Mouse (Mus musculus) adrenal gland, adult 18-20 months (tissue): ENCODE measurements around the gene Tgm1. TPM values are rescaled to one million over a fixed set of nuclear protein-coding genes. Genes with fewer than 3 reads are reported as not detected.
A peak's percentile ranks its signal among the peaks of the same experiment; 100 is the strongest.

Experiments used
- DNase-seq, 2 experiments: peaks; one replicate each; pipeline ENCODE4 v3.0.0; 2021 to 2022; ENCODE audit warnings: low spot score in 2 of 2
- long read RNA-seq, 2 experiments: library from polyadenylated mRNA; stranded (forward); transcript quantifications; one replicate each; pipeline ENCODE4 v2.0.0; 2021
- total RNA-seq, 2 experiments: library from RNA; stranded (reverse); gene quantifications; 1 replicate in 1 of 2; 2 replicates in 1 of 2; pipeline ENCODE4 v1.2.3; 2021

Tgm1 gene
- under 1 TPM; 0.29 to 0.30 TPM for total RNA-seq
- long read RNA-seq, experiment 1, result 0 reads
- long read RNA-seq, experiment 2, result 0 reads

DNA sequence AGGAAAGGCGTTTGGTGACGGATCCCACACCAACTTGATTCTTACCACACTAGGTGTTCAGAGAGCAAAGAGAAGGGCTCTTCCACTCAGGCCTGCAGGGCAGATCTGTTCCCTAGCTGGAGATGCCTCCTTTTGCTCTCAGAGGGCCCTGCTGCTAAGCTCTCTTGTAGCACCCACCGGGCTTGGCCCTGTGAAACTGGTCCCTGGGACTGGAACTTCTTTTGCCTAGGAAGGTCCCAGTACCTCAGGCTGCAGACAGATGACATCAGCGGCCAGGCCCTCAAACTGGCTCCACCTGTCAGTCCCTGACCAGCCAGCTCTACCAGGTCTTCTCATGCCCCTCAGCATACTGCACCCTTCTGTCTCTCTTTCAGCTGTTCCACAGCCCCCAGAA is at the start of gene Tgm1:
TSS of gene Tgm1 (minus strand) at position 198 of the 394 bp plus-strand sequence.
- no peak for DNase-seq

DNA sequence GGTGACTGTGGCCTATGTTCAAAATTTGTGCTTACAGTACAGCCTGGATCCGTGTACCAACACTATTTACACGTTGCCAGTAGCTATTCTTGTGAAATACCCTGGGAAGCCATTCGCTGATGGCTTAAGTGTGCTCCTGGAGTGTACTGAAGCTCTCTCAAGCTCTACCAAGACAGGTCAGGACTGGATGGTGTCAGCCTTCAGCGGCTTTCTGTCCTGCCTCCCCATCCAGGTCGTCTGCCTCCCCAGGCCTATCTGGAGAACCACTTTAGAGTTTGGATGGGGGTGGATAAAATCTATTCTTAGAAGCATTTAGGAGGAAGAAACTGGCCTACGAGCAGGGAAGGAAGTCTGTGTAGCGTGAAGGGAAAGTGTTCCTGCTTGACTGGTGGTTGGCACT is 49.4 kb upstream of the Tgm1 start:
- no peak for DNase-seq

DNA sequence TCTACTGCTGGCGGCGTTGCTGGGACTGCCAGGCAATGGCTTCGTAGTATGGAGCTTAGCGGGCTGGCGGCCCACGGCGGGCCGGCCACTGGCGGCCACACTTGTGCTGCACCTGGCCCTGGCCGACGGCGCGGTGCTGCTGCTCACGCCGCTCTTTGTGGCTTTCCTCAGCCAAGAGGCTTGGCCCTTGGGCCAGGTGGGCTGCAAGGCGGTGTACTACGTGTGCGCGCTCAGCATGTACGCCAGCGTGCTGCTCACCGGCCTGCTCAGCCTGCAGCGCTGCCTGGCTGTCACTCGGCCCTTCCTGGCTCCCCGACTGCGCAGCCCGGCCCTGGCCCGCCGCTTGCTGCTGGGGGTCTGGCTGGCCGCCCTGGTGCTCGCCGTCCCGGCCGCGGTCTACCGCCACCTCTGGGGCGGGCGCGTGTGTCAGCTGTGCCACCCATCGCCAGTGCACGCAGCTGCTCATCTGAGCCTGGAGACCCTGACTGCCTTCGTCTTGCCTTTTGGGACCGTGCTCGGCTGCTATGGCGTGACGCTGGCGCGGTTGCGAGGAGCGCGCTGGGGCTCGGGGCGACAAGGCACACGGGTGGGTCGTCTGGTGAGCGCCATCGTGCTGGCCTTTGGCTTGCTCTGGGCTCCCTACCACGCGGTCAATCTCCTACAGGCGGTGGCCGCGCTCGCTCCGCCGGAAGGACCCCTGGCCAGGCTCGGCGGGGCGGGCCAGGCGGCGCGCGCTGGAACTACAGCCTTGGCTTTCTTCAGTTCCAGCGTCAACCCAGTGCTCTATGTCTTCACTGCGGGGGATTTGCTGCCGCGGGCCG is 48.5 kb upstream of the Tgm1 start:
- DNase-seq, result peak; percentile 42 to 45

DNA sequence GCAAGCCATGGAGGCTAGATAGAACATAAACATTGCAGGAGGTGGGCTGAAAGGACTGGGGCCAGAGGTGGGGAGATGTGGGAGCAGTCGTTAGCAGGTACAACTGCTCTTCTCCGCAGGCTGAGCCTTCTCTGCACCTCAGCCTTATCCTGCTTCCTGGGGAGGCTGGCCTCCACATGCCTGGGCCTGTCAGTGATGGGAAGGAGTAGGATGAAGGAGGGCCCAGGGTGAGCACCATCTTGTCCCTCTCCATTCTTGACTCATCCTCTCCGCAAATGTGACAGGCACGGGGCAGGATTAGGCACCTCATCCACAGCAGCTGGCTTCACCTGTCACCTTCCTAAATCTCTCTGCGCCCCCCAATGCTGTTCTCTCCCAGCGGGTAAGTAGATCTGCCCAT is 47.4 kb upstream of the Tgm1 start, which contains the start of gene Ltb4r2:
TSS of gene Ltb4r2 (plus strand) at position 266 of the 400 bp plus-strand sequence.
- DNase-seq, result no peak

DNA sequence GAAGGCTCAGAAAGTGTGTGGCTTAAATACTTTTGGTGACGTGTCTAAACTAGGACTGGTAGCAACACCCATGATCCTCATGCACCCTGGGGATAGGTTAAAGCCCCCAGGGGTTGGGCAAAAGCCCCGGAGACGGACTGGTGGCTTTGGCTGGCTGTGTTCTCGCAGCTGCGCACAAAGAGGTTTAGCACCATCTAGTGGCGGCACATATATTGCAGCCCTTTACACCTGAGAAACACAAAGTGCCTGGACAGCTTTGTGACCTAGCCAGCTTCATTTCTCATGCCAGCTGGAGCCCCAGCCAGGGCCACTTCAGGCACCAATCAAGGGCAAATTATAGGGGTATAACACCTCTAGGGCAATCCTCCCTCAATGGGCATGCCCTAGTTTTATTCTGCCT is 46.4 kb upstream of the Tgm1 start:
- DNase-seq, result peak; percentile 81 to 82

DNA sequence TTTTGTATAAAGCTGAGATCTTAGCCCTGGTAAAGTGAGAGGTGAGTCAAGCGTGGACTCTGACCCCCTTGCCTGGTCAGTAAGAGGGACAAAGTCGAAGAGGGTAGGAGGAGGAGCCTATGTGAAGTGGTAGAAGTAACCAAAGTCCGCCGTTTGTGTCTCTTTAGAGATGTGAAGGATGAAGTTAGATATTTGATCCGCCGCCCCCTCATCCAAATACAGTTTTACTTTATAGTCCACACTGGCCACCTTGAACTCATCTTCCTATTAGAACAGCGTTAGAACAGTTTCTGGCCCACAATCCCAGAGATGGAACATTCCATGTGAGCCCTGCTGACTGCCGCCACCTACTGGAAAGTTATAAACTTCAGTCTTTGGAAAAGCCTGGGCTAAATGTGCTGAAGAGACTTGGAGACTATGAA is 44.6 kb upstream of the Tgm1 start, which contains the start of gene Cideb:
TSS of gene Cideb (minus strand) at position 96 of the 422 bp plus-strand sequence.
- peak in 1 of 2 experiments; percentile 19 for DNase-seq

DNA sequence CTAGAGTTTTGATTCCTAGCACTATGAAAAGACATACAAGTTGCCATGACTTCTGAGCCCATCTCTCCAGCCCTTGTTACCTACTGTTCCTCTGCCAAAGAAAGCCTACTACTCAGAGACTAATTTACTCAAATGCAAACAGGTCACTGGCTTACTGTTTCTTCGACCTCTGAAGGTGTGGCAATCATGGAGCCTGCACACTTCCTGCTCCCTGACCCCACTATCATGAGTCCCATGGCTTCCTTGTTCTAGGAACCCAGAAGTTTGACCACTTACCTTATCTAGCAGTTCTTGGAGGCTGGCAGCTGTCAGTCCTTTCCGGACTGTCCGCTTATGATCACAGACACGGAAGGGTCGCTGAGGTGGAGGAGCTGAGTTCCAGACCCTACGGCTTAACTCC is 43.8 kb upstream of the Tgm1 start:
- no peak for DNase-seq

DNA sequence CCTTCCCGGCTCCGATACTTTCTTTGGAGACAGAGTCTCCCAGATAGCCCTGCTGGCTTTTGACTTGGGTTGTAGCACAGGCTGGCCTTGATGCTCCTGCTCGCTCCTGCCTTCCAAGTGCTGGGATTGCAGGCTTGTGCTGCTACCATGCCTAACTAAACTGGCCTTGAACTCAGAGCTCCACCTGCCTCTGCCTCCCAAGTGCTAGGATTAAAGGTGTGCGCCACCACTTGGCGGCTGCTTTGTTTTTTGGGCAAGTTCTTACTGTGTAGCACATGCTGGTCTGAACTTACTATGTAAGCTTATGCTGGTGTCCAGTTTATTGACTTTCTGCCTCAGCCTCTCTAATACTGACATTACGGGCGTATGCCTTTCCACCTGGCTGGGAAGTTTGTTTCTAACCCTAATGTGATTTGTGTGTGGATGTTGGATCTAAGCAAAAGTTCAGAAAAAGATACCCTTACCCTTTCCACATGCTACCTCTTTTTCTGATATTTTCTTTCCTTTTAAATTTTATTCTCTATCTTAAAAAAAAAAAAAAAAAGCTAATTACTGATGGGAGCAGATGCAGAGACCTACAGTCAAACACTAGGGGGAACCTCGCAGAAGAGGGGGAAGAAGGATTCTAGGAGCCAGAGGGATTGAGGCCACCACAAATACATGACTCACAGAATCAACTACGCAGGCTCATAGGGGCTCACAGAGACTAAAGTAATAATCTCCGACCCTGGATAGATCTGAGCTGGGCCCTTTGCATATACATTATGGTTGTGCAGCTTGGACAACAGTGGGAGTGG is 33.5 kb upstream of the Tgm1 start:
- DNase-seq, result no peak

DNA sequence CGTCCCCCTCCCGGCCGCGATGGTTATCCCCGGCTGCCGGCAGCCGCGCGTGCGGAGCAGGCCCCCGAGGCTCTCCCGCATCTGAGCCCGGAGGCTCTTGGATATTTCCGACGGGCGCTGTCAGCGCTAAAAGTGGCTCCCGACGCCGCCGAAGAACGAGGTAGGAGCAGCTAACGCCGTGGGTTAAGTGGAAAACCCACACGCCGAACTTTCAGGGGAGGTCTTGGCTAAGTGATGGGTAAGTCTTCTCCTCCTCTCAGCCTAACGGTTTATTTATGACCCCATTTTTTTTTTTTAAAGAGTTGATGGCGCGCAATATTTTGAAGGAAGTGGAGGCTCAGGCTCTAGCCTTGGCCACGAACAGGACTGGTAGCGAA is 32.1 kb upstream of the Tgm1 start:
- DNase-seq, result no peak

DNA sequence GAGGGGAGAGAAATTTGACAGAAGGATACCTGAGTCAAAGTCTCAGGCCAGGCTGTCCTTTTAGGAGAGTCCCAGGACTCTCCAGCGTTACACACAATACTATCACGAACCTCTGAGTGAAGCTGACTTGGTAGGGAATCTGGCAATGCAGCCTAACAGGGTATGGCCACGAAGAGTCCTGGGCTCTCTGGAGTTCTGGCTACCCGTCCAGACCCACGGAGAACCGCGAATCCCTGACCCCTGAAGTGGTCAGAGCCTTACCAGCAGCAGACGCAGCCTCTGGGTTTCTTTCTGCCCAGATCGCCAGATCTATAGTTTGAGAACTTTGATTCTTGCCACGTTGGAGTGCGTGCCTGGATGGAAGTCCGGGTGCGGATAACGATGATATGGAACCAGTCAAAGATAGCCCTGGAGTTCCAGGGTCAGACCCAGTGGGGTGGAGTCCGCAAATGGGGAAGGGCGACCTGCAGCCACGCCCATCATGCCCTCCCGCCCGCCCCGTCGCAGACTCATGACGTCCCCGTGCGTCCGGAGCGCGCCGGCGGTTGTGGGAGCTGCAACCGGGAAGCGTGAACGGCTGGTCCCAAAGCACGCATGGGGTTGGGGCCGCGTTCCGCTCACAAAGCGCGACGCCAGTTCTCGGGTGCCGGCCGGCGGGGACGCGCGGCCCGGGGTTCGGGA is 31.6 kb upstream of the Tgm1 start, which contains the start of the genes Dhrs1 and Nop9:
TSS of gene Dhrs1 (minus strand) at position 511 of the 681 bp plus-strand sequence.
TSS of gene Nop9 (plus strand) at position 514 of the 681 bp plus-strand sequence.
- DNase-seq, result peak; percentile 87 to 88

DNA sequence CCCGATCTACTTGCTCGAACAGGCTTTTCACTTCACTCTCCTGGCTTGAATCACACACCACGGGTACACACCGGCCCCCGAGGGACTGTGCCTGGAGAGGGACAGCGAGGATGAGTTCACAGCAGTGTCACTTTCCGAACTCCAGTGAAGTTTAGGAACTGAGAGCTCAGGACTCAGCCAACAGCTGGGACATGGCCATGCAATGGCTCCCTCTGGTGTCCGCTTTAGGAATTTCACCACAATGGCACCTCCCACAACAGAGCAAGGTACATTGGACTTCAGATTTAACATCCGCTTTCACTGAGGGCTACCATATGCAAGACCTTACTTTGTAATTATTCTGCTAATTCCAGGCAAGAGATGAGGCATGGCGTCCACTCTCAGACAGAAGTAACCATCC is 30.0 kb upstream of the Tgm1 start:
- peak; percentile 87 to 91 for DNase-seq

DNA sequence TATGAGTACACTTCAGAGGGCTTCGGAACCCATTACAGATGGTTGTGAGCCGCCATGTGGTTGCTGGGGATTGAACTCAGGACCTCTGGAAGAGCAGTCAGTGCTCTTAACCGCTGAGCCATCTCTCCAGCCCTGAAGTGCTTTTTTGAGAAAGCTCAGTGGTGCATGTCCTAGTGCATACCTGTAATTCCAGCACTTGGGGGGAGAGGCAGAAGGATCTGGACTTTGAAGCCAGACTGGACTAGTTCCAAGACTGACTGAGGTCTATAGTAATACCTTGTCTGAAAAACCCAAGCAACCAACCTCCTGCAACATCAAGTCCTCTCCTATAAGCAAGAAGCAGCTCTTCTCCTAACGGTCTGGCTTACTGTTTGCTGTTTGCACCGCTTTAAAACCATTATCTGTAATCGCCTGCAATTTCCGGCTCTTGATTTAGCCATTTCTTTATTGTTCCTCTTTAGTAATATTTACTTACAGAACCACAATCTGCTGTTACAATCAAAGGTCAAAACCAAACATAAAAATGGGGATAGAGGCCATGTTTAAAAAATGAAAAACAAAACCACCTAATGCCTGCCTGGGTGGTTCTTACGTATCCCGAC is 23.5 kb upstream of the Tgm1 start:
- DNase-seq, result no peak

DNA sequence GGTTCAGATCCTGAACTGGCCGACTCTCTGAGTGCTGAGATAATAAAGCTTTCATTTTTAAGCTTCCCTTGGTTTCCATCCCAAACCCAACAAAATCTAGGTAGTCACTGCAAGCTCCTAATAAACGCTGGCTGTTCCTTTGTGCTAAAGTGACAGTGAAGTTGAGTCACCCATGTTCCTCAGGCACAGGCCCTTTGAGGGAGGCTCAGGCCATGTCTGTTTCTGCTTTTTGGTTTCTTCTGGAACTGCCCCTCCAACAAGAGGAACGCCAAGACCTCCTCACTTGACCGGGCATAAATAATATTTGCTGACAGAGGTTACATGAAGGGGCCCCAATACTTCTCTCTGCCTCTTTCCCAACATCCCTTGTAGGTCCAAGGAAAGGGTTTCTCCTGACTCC is 22.0 kb upstream of the Tgm1 start:
- no peak for DNase-seq

DNA sequence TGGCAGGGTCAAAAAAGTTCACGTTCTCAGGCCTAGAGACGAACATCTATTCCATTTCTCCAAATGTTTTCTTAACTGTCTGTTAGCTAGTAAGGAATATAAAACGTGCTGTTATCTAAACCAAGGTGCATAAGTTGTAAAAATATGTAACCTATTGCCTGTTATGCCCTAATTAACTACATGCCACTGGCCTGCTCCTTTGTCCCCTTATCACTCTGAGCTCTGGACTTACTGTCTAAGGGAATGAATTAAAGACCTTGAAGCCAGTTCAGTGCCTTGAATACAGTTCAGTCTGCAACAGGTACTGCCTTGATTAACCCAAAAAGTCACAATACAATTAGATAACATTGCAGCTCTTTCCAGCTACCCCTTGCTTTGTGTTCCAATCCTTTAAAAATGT is 21.6 kb upstream of the Tgm1 start:
- no peak for DNase-seq

DNA sequence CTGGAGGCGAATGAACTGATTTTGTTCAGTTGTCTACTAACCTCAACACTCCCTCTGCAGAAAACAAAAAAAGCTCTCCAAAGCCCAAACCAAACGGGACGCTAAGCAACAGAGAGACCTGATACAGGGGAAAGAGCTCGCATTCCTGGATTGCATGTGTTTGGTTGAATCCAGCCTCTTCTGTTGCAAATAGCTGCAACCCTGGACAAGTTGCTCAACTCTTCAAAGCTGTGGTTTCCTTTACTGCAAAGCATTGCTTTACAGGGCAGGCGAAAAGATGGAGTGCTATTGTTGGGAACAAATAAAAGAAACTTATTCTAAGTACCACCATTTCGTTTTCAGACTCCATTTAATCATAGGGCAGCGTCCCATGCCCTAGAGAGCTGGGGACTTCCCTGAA is 21.1 kb upstream of the Tgm1 start:
- DNase-seq, result no peak

DNA sequence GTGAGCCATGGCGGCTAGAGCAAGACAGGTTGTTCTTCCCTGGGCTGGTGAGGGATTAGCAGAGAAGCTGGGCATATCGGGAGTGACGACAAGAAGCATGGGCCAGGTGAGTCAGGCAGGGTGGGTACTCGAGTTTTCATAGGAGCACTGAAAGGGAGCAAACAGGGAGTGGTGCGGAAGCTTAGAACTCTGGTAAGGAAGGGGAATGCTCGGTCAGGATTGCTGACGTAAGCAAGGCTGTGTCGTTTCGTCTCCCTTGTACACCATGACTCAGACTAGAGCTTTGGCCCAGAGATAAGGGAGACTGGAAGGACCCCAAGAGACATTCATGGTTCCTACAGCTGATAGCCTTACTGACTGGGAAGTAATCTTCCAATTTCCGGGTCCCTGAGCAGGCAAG is 20.2 kb upstream of the Tgm1 start:
- no peak for DNase-seq

DNA sequence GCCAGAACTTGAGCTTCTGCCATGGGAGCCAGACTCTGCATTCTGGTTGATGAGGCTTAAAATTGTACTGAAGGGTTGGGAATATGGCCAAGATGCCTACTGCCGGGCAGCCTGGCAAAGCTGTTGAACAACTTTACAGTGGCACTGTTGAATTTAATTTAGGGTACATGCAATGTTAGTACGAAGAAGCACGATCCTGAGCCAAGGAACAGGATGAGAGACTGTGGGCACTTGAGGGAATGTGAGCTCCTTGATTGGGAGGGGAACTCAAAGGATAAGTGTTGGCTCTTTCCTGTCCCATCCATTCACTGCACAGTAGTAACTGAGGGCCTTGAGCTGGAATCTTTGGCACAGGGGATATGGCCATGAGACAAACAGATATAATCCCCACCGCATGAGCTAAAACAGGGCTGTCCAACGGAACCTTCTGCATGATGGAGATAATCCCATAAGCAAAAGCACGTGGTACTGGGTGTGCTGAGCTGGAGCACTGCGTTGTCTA is 16.9 kb upstream of the Tgm1 start:
- DNase-seq, result no peak

DNA sequence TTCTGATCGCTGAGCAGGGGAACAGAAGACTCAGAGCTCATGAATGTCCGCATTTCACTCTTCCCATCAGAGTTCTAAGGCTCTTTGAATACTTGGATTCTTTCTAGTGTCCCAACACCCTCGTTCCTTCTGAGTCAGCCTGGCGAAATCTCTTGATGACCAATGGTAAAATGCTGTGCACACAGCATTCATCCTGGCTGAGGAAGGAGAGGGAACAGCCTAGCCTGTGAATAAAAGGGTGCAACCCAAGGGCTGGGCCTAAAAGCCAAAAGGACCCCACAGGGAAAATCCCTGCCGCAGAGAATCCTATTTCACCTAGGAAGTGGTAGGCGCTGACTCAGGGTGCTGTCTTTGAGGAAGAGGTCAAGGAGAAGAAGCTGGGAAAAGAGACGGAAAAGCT is 16.4 kb upstream of the Tgm1 start:
- no peak for DNase-seq

DNA sequence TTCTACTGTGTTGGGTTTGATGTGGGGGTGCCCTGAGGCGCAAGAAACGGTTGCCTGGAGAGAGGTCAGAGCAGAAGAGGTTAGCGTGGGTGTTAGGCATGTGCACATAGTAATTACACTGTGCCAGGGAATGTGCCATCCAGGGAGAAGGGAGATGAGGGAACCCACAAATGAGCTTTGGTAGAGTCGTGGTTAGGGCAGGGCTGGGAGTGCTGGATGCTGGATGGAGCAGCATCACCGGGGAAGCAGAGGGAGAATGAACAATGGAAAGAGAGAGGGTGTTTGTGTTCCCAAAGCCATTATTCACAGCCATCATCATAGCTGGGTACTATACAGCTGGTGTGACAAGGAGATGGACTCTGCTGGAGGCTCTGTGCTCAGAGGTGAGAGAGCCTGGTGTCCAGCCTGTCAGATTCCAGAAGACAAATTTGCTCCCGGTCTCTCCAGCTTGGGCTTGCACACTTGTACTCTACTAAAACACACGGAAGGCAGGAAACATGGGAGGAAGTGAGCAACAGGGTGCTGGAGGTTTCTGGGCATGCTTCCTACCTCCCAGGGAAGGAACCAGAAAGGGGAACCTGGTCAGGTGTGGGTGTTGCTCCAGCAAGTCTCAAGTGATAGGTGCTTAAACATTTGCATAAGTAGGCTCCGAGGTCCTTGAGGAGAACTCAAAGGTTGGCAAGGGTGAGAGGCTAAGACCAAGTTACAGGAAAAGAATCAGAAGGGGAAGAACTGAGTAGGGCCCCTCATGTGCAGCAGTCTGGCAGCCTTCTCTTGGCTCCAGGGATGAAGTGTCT is 14.4 kb upstream of the Tgm1 start:
- no peak for DNase-seq

DNA sequence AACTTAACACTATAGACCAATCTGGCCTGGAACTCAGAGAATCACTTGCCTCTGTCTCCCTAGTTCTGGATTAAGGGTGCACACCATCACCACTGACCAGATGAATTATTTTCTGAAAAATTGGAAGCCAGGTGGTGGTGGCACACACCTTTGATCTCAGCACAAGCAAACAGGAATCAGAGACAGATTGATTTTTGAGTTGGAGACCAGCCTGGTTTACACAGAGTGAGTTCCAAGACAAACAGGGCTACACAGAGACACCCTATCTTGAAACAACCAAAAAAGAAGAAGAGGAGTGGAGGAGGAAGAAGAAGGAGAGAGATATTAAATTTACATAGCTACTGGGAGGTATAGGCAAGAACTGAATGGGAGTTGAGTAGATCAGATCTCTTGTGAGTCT is 12.5 kb upstream of the Tgm1 start:
- no peak for DNase-seq
